Mouse (Mus musculus) G1E (cell line): ENCODE measurements at regions not wholly inside any gene's neighbourhood (a gene's known extent, or its start where the extent isn't known, plus 50 kb on each side); places are given as distances from the start of the nearest gene placed in this dataset.

Experiments
- CTCF ChIP-seq: IDR thresholded peaks from 2 replicates; pipeline ENCODE4 v1.5.1; 2012; ENCODE audit warnings: low read depth, low read length, inconsistent platforms, mixed read lengths
- GATA1 ChIP-seq: IDR thresholded peaks from 2 replicates; pipeline ENCODE4 v1.6.1; 2012; ENCODE audit warnings: borderline replicate concordance, low read length, inconsistent platforms, mixed read lengths
- GATA2 ChIP-seq: IDR thresholded peaks from 2 replicates; pipeline ENCODE4 v1.6.1; 2012; ENCODE audit warnings: low read depth, low read length, inconsistent platforms, borderline replicate concordance
- POLR2AphosphoS5 ChIP-seq: IDR thresholded peaks from 2 replicates; pipeline ENCODE4 v1.6.1; 2012; ENCODE audit warnings: low read depth, low read length, inconsistent platforms; ENCODE audit not compliant: insufficient replicate concordance
- TAL1 ChIP-seq: conservative IDR thresholded peaks from 2 replicates; pipeline ENCODE4 v1.6.1; 2012; ENCODE audit warnings: low read depth, low read length, inconsistent platforms, mixed read lengths

GRCm38 (mm10) chr13:70311226-70312055 lies 326.0 kb downstream of the Ice1 start:
- TF ChIP-seq CTCF (no peak), POLR2AphosphoS5 (no peak), TAL1 (no peak), GATA1 (no peak), GATA2 (no peak)
